In genomic region chr14:28961379-28961778, GRCm38 (mm10) we compare ENCODE assay signal across 22 mouse cellular contexts. TPM values are rescaled to one million over a fixed set of nuclear protein-coding genes. Genes with fewer than 3 reads are reported as not detected.
DNase-seq lines count a peak whose midpoint lies in the region; ATAC-seq and TF ChIP-seq lines count a peak whose summit lies in the region.
"Had no signal": no experiment of that assay in that cellular context is flagged by ENCODE, and none has a peak within 500 bp of the region (broad histone marks: within the 10 kb centered on the region; RNA-seq: fewer than 3 reads in every experiment).

No protein-coding gene starts in this region.

- H3K4me2 ChIP-seq in kidney, postnatal 0 days (ENCODE audit: low read length): no peak overlapping the region
- H3K4me2 ChIP-seq in kidney, embryonic 15.5 days: no peak overlapping the region
- no peak overlapping the region for H3K4me2 ChIP-seq in embryonic facial prominence, embryonic 14.5 days (ENCODE audit: low read depth, low read length)
- H3K4me2 ChIP-seq: forebrain, embryonic 13.5 days; hindbrain, embryonic 12.5 days had no signal

- H3K27ac ChIP-seq in kidney, postnatal 0 days: no peak overlapping the region
- no peak overlapping the region for H3K27ac ChIP-seq in kidney, embryonic 15.5 days
- H3K27ac ChIP-seq in ES-E14 (ENCODE audit: insufficient read depth, low read depth, low read length, poor library complexity, severe bottlenecking): no peak overlapping the region
- no peak overlapping the region for H3K27ac ChIP-seq in embryonic facial prominence, embryonic 14.5 days (replicated peaks; ENCODE audit: low read depth, low read length)
- H3K27ac ChIP-seq: forebrain, embryonic 13.5 days; gastrocnemius, adult 2 months; heart, embryonic 10.5 days; hindbrain, embryonic 12.5 days had no signal

- CTCF ChIA-PET in Patski (lab: Charles Lee): interaction anchor here (1.4 to 1.5 kb wide), 2 partner anchors 16 to 18 kb away, joined by 3 to 5 read pairs; no protein-coding TSS in a partner anchor

- in situ Hi-C loops in ES-E14 (cut with MboI; ENCODE audit: low sequenced_read_pairs in 2 of 2, unreplicated experiment in 2 of 2) (no loop called here), Patski (cut with MboI; ENCODE audit: low pct_unique_long_range_greater_than_20kb) (no loop called here)

- 60% methylated on average over 5 of the region's 5 CpGs for WGBS in kidney, postnatal 0 days
- WGBS in kidney, embryonic 15.5 days: 52% methylated on average over 5 of the region's 5 CpGs
- WGBS in embryonic facial prominence, embryonic 14.5 days: 63% methylated on average over 5 of the region's 5 CpGs

- no peaks in the 10 kb centered on the region for H3K4me1 ChIP-seq in kidney, postnatal 0 days (replicated peaks; ENCODE audit: insufficient read depth, low read length)
- peaks cover 7% of the 10 kb centered on the region; the same call in 1 of the 2 replicates for H3K4me1 ChIP-seq in kidney, embryonic 15.5 days
- peaks cover 0 to 10% of the 10 kb centered on the region in 2 experiments; a peak in 3 of 4 replicates for H3K4me1 ChIP-seq in ES-E14 (ENCODE audit: control insufficient read depth in 2 of 2, insufficient read depth in 2 of 2, low read length in 2 of 2, poor library complexity in 1 of 2)
- H3K4me1 ChIP-seq in embryonic facial prominence, embryonic 14.5 days (ENCODE audit: control insufficient read depth, insufficient read depth, low read length): peaks cover 8% of the 10 kb centered on the region

- intact Hi-C loops in left cerebral cortex, postnatal 14 days (cut with DNase I): no loop called here

- DNase-seq in kidney, postnatal 0 days (ENCODE audit: low spot score): peak; percentile 32
- DNase-seq in ES-E14 (ENCODE audit: low read depth, low spot score) (peak; percentile 15), Patski (ENCODE audit: low read depth, low spot score) (peak; percentile 60)
- peak; percentile 16 for DNase-seq in embryonic facial prominence, embryonic 14.5 days (ENCODE audit: low spot score)
- DNase-seq in left cerebral cortex, postnatal 14 days (ENCODE audit: low spot score in 2 of 2): no peak
- DNase-seq in layer of hippocampus, postnatal 14 days (ENCODE audit: low spot score in 2 of 2): no peak
- DNase-seq: adrenal gland, postnatal 10 days; cerebellum, adult 11-12 months; cerebellum, adult 9-10 months; cerebellum, postnatal 25 days; gastrocnemius, adult 2 months; heart, adult 18-20 months; heart, postnatal 10 days; heart, postnatal 4 days; kidney, adult 18-20 months had no signal

- no peaks in the 10 kb centered on the region for H3K27me3 ChIP-seq in kidney, postnatal 0 days (ENCODE audit: insufficient read depth, low read length)
- H3K27me3 ChIP-seq in kidney, embryonic 15.5 days: peaks cover 15% of the 10 kb centered on the region; the same call in 1 of the 2 replicates
- H3K27me3 ChIP-seq in Patski: no peaks in the 10 kb centered on the region
- H3K27me3 ChIP-seq in embryonic facial prominence, embryonic 14.5 days (replicated peaks; ENCODE audit: control insufficient read depth, insufficient read depth, low read length): no peaks in the 10 kb centered on the region
- H3K27me3 ChIP-seq: forebrain, embryonic 13.5 days; hindbrain, embryonic 12.5 days had no signal

- H3K9ac ChIP-seq in kidney, postnatal 0 days (ENCODE audit: low read depth, low read length): no peak overlapping the region
- no peak overlapping the region for H3K9ac ChIP-seq in kidney, embryonic 15.5 days
- no peak overlapping the region for H3K9ac ChIP-seq in ES-E14 (ENCODE audit: insufficient read depth, low read depth, low read length, poor library complexity, severe bottlenecking)
- H3K9ac ChIP-seq in embryonic facial prominence, embryonic 14.5 days (ENCODE audit: low read depth, low read length): no peak overlapping the region
- H3K9ac ChIP-seq: forebrain, embryonic 13.5 days; hindbrain, embryonic 12.5 days had no signal

- no peak for TF ChIP-seq CTCF in kidney, postnatal 0 days (IDR thresholded peaks at IDR 0.05; ENCODE audit: low read depth)
- TF ChIP-seq CTCF in Patski (IDR thresholded peaks at IDR 0.05): no peak

- no peak for ATAC-seq in kidney, postnatal 0 days (replicated peaks; ENCODE audit: low FRiP score, low read depth)
- no peak for ATAC-seq in kidney, embryonic 15.5 days (replicated peaks; ENCODE audit: low FRiP score)
- peak; percentile 71 for ATAC-seq in Patski
- no peak for ATAC-seq in embryonic facial prominence, embryonic 14.5 days (ENCODE audit: low read depth)
- ATAC-seq: forebrain, embryonic 13.5 days; hindbrain, embryonic 16.5 days; inflammation-experienced regulatory T-cells, adult 6 months had no signal

- H3K9me3 ChIP-seq in kidney, postnatal 0 days (replicated peaks; ENCODE audit: low read length): no peaks in the 10 kb centered on the region
- H3K9me3 ChIP-seq in kidney, embryonic 15.5 days (replicated peaks): no peaks in the 10 kb centered on the region
- H3K9me3 ChIP-seq in ES-E14 (ENCODE audit: control insufficient read depth, insufficient read depth, low read depth, low read length): no peaks in the 10 kb centered on the region
- H3K9me3 ChIP-seq in embryonic facial prominence, embryonic 14.5 days (ENCODE audit: control insufficient read depth, low read length): no peaks in the 10 kb centered on the region
- H3K9me3 ChIP-seq: forebrain, embryonic 13.5 days; heart, embryonic 10.5 days; hindbrain, embryonic 12.5 days had no signal

- H3K4me3 ChIP-seq in kidney, postnatal 0 days (replicated peaks; ENCODE audit: low read depth, low read length): no peak overlapping the region
- no peak overlapping the region for H3K4me3 ChIP-seq in kidney, embryonic 15.5 days (replicated peaks)
- H3K4me3 ChIP-seq in ES-E14 (ENCODE audit: insufficient read depth in 1 of 2, low read depth in 1 of 2, low read length in 2 of 2, poor library complexity in 1 of 2, severe bottlenecking in 1 of 2): no peak overlapping the region
- no peak overlapping the region for H3K4me3 ChIP-seq in embryonic facial prominence, embryonic 14.5 days (ENCODE audit: low read depth, low read length)
- H3K4me3 ChIP-seq: forebrain, embryonic 13.5 days; gastrocnemius, adult 2 months; heart, embryonic 10.5 days; hindbrain, embryonic 12.5 days had no signal

- POLR2A ChIA-PET in Patski (lab: Charles Lee): no interaction called here

- no peaks in the 10 kb centered on the region for H3K36me3 ChIP-seq in kidney, postnatal 0 days (ENCODE audit: insufficient read depth, low read length)
- no peaks in the 10 kb centered on the region for H3K36me3 ChIP-seq in kidney, embryonic 15.5 days
- no peaks in the 10 kb centered on the region for H3K36me3 ChIP-seq in ES-E14 (ENCODE audit: control insufficient read depth, insufficient read depth, low read length, poor library complexity, severe bottlenecking)
- H3K36me3 ChIP-seq in embryonic facial prominence, embryonic 14.5 days (ENCODE audit: control insufficient read depth, insufficient read depth, low read length): no peaks in the 10 kb centered on the region
- H3K36me3 ChIP-seq: heart, embryonic 10.5 days; hindbrain, embryonic 12.5 days had no signal

TF ChIP-seq in ES-E14, 5 proteins besides CTCF, POLR2A, EP300 and RAD21:
- TF ChIP-seq MAFK (IDR thresholded peaks at IDR 0.05; ENCODE audit: insufficient read depth, low read depth, low read length) (no peak), HCFC1 (IDR thresholded peaks at IDR 0.05; ENCODE audit: borderline replicate concordance, insufficient read depth, low read length) (no peak), CHD2 (IDR thresholded peaks at IDR 0.05; ENCODE audit: low read depth, low read length) (no peak; the same call in 1 of the 2 replicates), ZC3H11A (IDR thresholded peaks at IDR 0.05; ENCODE audit: borderline replicate concordance, low read depth, low read length) (no peak), ZNF384 (IDR thresholded peaks at IDR 0.05; ENCODE audit: low read depth, low read length) (no peak)

RNA-seq across cellular contexts. Expression of gene Lrtm1, which starts 56.6 kb away (rescaled TPM):
- polyA plus RNA-seq in kidney, postnatal 0 days (2015; fragmentation: Nextera tagmentation; extraction: Ambion mirVana): 0.04 TPM in 2 replicates
- polyA plus RNA-seq in kidney, embryonic 15.5 days (2015; fragmentation: Nextera tagmentation; extraction: Ambion mirVana): 0.10 and 0.18 TPM in 2 replicates
- total RNA-seq in ES-E14 (2012; rRNA removed): not detected in 2 replicates
- not detected for polyA plus RNA-seq in Patski (2021)
- 1.5 and 2.2 TPM in 2 replicates for polyA plus RNA-seq in embryonic facial prominence, embryonic 14.5 days (2014; fragmentation: Nextera tagmentation; extraction: Ambion mirVana)
- not detected for total RNA-seq in left cerebral cortex, postnatal 14 days (2021)
- total RNA-seq in layer of hippocampus, postnatal 14 days (2021): not detected
- total RNA-seq: MEL had no signal
- polyA plus RNA-seq: inflammation-experienced regulatory T-cells, adult 6 months had no signal

Comparison
In these comparisons a context has a peak if more than half of its experiments do, and no peak if none do; other contexts are left out.
1. DNase-seq: peak in kidney, postnatal 0 days (single experiment), ES-E14 (single experiment), Patski (single experiment) and embryonic facial prominence, embryonic 14.5 days (single experiment); none in left cerebral cortex, postnatal 14 days (0 of 2) and layer of hippocampus, postnatal 14 days (0 of 2).